Mouse (Mus musculus): Measurements from ENCODE around the gene Ltbp2. TPM values are rescaled to one million over a fixed set of nuclear protein-coding genes. Genes with fewer than 3 reads are reported as not detected.

Ltbp2 gene
- 0.35 TPM for polyA plus RNA-seq (2017; shearing (Covaris generic))

GRCm38 (mm10) chr12:84876481-84877121 is at the start of gene Ltbp2:
TSS of gene Ltbp2 (minus strand) at chr12:84876532.

GRCm38 (mm10) chr12:84772726-84773441 is 103.4 kb downstream of the Ltbp2 start, which contains the start of the genes Npc2 and Isca2:
TSS of gene Npc2 (minus strand) at chr12:84773152.
TSS of gene Isca2 (plus strand) at chr12:84773251.

Other genes with a start within 250 kb of the Ltbp2 start
- gene Vrtn, start 235.5 kb downstream of the Ltbp2 start, polyA plus RNA-seq (2017; shearing (Covaris generic)), result not detected
- gene Syndig1l, start 177.7 kb downstream of the Ltbp2 start, polyA plus RNA-seq (2017; shearing (Covaris generic)), result not detected
- 100 TPM for gene Npc2, start 103.4 kb downstream of the Ltbp2 start, polyA plus RNA-seq (2017; shearing (Covaris generic))
- 105 TPM for gene Isca2, start 103.3 kb downstream of the Ltbp2 start, polyA plus RNA-seq (2017; shearing (Covaris generic))
- 140 TPM for gene Fcf1, start 94.4 kb upstream of the Ltbp2 start, polyA plus RNA-seq (2017; shearing (Covaris generic))
- gene Arel1, start 94.4 kb upstream of the Ltbp2 start, polyA plus RNA-seq (2017; shearing (Covaris generic)), result 66.8 TPM
- gene Ylpm1, start 119.8 kb upstream of the Ltbp2 start, polyA plus RNA-seq (2017; shearing (Covaris generic)), result 28.4 TPM
- 9.2 TPM for gene Prox2, start 234.2 kb upstream of the Ltbp2 start, polyA plus RNA-seq (2017; shearing (Covaris generic))
- 100 TPM for gene Dlst, start 234.3 kb upstream of the Ltbp2 start, polyA plus RNA-seq (2017; shearing (Covaris generic))